Mouse (Mus musculus) liver, adult (tissue): Measurements from ENCODE around the gene Trf.

ENCODE experiments used
- GATA4 ChIP-seq: IDR thresholded peaks from 2 replicates; pipeline ENCODE4 v1.6.1; 2014; ENCODE audit warnings: mild to moderate bottlenecking, low read length; ENCODE audit not compliant: insufficient replicate concordance

Trf gene

DNA sequence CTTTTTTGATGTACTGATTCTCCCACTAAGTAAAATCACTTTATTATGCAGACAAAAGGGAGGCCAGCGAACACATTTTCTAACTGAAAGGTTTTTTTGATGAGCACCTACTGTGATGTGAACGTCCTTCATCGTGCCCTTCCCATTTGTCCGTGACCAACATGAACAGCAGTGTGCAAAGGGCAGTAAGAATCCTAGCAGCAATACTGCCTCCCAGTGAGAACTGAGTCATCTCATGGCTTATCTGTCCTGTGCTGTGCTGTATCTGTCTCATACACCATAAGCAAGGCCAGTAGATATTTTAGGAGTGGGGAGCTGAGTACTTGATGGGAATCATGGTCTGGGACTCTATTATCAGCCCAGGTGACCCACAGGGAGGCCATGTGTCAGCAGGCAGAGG, 41.8 kb downstream of the Trf start:
- no peak for TF ChIP-seq GATA4

DNA sequence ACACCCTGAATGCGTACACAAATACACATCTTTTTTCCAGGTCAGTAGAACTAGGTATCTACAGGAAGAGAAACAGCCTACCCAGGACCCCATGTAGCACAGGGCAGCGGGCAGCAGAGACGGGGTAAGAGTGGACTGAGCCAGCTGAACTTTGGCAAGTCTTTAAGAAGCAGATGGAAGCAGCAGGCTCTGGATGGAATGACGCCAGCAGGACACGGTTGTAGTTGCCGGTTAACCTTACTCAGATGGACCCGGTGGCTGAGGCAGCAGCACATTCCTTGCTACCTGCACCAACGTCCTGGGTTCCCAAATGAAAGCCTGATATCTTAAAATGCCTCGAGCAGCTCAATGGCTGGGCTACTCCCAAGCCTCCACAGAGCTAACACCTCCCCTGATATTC, 43.5 kb downstream of the Trf start:
- TF ChIP-seq GATA4: no peak

DNA sequence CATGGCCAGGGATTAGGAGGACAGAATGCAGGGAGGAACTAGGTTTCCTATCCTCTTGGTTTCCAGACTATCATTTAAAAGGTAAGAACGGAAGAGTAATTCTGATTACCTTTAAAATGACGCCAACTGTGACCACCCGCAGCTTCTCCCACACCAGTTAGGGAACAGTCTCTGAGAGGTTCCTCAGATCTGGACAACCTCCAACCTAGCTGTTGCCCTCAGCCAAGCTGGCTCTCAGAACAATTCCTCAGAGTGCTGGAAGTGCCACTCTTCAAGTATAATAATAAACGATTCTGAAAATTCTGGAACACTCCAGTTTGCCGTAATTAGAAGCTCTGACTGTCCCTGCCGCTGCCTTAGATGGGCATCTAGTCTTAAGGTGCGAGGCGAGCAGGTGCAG, 44.3 kb downstream of the Trf start:
- TF ChIP-seq GATA4: no peak

- TF ChIP-seq GATA4: no peak
Measured at GRCm38 (mm10) chr9:103184855-103185254, 45.4 kb downstream of the Trf start.

DNA sequence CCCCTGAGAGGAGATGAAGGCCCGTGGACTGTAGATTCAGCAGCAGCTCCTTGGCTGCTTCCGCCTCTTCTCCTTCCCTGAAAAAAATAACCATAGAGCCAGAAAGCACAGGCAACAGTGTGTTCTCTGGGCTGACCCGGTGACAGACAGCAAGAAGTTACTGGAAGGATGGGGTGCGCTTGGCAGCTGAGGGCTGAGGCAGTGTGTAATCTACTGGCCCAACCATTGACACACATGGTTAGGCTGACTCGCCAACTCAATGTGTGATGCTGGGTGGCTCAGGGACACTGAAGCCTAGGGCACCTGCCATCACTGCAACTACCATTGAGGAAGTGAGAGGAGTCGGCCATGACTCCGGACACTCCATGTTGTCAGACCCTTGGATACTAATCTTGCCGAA, 48.4 kb downstream of the Trf start:
- no peak for TF ChIP-seq GATA4

DNA sequence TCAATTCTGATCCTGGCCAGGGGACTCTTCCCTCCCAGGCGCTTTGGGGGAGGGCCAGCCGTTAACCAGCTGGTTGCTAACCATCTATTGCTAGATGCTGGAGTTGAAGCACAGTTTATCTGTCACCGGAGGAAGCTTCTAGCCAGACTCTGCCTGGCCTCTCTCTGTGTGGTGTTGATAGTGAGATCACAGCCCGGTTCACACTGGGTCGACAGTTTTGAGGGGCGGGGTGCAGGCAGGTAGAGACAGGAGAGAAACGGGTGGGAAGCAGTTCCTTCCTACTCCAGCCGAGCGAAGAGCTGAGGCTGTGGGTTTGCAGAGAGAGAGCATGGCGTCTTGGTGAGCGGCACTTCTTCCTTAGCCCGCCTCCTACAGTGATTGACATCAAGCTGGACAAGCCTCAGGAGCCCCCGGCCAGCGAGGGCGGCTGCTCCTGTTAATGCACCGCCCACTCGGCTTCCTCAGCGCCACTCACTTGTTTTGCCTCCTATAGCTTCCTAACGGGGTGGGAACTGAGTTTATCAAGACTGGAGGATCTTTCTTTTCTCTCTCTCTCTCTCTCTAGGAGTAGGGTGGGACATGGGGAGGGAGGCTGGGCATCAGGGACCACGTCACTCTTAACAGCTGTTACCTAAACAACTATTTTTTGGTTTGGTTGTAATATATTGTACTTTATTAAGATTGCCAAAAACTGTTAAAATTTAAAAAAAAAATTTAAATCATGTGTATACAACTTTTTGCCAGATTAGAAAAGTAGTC, 49.3 kb downstream of the Trf start:
- TF ChIP-seq GATA4: no peak

DNA sequence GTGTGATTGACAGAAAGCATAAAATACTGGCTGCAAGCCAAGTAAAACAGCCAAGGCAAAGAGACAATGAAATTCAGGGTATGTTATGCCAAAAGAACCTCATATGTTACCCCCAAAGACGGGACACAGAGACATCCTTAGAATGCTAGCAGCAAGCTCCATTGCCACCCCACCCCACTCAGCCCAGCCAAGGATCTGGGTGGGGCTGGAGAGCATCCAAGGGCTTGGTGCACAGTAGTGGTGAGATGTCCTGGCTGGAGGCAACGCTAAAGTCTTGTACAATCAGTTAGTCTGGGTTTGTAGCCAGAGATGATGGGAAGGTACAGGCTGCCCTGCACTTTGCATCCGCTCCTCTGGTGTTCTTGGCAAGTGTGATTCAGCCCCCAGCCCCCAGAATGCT, 49.9 kb downstream of the Trf start:
- TF ChIP-seq GATA4: no peak

- TF ChIP-seq GATA4: no peak
Measured at GRCm38 (mm10) chr9:103175692-103176091, 54.6 kb downstream of the Trf start.

GRCm38 (mm10) chr9:103174771-103175519, 55.3 kb downstream of the Trf start:
- TF ChIP-seq GATA4: no peak

GRCm38 (mm10) chr9:103168771-103169170, 61.5 kb downstream of the Trf start:
- no peak for TF ChIP-seq GATA4

DNA sequence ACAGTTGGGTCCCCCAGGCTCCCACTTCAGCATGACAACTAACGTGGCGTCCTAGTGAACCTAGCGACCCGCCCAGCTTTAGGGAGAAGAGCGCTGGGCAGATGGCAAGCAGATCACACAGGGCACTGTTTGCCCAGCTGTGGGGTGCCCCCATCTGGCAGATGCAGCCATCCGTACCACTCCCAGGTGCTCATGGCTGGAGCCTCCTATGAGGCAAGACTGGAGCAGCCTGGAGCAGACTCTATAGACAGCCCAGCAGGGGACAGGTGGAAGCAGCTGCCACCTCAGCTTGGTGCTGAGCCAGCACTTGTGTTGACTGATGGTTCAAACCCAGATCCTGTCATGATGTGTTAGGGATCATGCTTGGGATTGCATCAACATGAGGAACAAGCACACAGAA, 62.2 kb downstream of the Trf start:
- TF ChIP-seq GATA4: no peak

DNA sequence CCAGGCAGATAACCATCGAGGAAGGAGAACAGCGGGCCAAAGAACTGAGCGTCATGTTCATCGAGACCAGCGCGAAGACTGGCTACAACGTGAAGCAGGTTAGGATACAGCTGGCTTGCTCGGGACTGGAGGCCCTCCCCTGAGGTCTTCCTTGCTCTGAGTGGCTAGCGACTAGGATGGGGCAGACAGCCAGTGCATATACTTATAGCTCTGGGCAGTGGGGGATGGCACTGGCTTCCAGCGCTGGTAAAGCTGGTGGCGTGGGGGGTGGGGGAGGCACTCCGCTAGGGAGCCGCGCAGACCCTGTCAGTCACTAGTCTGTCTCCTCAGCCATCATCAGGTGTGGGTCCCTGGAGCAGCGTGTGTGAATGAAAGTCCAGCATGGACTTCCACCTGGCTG, 66.4 kb downstream of the Trf start:
- no peak for TF ChIP-seq GATA4

DNA sequence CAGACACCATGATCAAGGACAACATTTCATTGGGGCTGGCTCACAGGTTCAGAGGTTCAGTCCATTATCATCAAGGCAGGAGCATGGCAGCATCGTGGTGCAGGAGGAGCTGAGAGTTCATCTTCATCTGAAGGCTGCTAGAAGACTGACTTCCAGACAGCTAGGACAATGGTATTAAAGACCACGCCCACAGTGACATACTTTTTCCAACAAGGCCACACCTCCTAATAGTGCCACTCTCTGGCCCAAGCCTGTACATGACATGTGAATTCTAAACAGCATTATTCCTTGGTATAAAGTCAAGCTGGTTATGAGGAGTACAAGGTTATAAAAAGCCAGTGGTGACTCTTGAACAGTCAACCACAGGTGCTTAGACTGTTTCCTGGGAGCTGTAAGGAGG, 75.7 kb downstream of the Trf start:
- no peak for TF ChIP-seq GATA4
